Mouse (Mus musculus) adrenal gland, postnatal 10 days (tissue): Measurements from ENCODE around the gene Gm3667. TPM values are rescaled to one million over a fixed set of nuclear protein-coding genes. Genes with fewer than 3 reads are reported as not detected.
A peak's percentile ranks its signal among the peaks of the same experiment; 100 is the strongest.
"Not testable (repeated sequence)": the region's sequence is repeated elsewhere in the genome, so short reads cannot be mapped to it uniquely, and the experiment has no call there.

Experiments used
- DNase-seq: peaks from one replicate; pipeline ENCODE4 v3.0.0; 2021; ENCODE audit warnings: mixed read lengths
- long read RNA-seq, 2 experiments: library from polyadenylated mRNA; stranded (forward); transcript quantifications; one replicate each; pipeline ENCODE4 v2.0.0; 2021
- total RNA-seq, 2 experiments: library from RNA; stranded (reverse); gene quantifications; 2 replicates each; pipeline ENCODE4 v1.2.3; 2021

The Gm3667 gene
- under 1 TPM; 0.33 to 0.54 TPM for total RNA-seq
- long read RNA-seq, experiment 1, result 0 reads
- long read RNA-seq, experiment 2, partial matches to known transcripts, result 0 of 1 reads
- long read RNA-seq, experiment 2, other reads (novel, unspliced or antisense), result 1 of 1 reads

DNA sequence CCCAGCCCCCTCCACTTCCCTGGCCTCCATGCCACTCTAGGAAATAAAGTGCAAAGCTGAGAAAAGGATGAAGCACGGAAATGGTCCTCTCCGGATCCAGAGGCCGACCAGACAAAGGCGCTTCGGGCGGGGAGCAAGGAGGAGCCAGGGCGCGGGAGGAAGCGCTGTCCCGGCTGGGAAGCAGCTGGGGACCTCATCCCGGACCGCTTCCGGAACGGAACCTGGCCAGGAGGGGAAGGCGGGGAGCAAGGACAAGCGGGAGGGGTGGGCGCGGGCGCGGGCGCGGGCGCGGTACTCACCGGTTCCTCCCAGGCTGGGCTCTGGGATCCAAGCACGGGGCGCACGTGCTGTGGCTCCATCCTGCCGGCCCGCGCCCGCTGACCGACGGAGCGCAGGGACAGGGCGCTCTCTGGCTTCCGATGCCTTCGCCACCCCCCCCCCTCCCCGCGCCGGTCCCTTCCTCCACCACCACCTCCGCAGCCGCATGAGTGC is at the start of gene Gm3667:
TSS of gene Gm3667 (minus strand) at position 442 of the 492 bp plus-strand sequence.
- peak; percentile 6 for DNase-seq

- peak; percentile 1 for DNase-seq
These were observed 10.1 kb upstream of the Gm3667 start for GRCm38 (mm10) chr14:6899881-6900280.

DNA sequence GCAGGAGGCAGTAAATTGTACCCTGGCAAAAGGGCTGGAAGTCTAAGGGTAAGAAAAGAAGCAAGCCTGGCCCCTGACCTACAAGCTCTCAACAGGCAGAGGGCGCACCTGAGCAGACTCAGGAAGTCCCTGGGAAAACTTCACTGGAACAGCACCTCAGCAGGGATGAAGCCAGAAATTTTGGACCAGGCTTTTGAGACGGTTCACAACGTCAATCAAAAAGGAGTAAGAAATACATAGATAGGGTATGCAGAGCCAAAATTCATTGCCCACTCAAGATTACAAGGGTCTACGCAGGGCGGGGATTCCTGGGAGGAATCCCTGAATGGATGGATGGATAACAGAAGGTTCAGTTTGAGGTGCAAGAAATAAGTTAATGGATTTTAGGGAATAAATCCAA is 951 bp downstream of the Gm3667 start:
- DNase-seq, result not testable (repeated sequence)

- not testable (repeated sequence) for DNase-seq
These were observed 49.6 kb downstream of the Gm3667 start, which contains the start of gene Gm3642 for GRCm38 (mm10) chr14:6840211-6840610. Gene Gm3642 (minus strand): TSS chr14:6840311.

GRCm38 (mm10) chr14:6823297-6823696 is 66.5 kb downstream of the Gm3667 start:
- DNase-seq, result not testable (repeated sequence)

Other genes with a start within 250 kb of the Gm3667 start
- under 1 TPM in 1 of 2 experiments, not detected in 1; 0.18 TPM for gene Gm10251, start 205.8 kb downstream of the Gm3667 start, total RNA-seq
- gene Gm8050, start 169.7 kb downstream of the Gm3667 start, total RNA-seq, result under 1 TPM in 1 of 2 experiments, not detected in 1; 0.45 TPM
- gene Gm3636, start 147.6 kb downstream of the Gm3667 start, total RNA-seq, result 1 to 10 TPM; 1.3 to 3.8 TPM
- gene Gm8362, start 115.6 kb downstream of the Gm3667 start, total RNA-seq, result under 1 TPM in 1 of 2 experiments, not detected in 1; 0.15 TPM
- gene Gm3642, start 49.7 kb downstream of the Gm3667 start, total RNA-seq, result under 1 TPM in 1 of 2 experiments, not detected in 1; 0.42 TPM
- gene Gm6356, start 83.9 kb upstream of the Gm3667 start, total RNA-seq, result not detected
- under 1 TPM; 0.30 to 0.42 TPM for gene Gm10406, start 137.5 kb upstream of the Gm3667 start, total RNA-seq
- not detected for gene Gm3685, start 155.0 kb upstream of the Gm3667 start, total RNA-seq
- under 1 TPM; 0.27 to 0.42 TPM for gene Gm3696, start 210.7 kb upstream of the Gm3667 start, total RNA-seq
- gene Gm6676, start 235.4 kb upstream of the Gm3667 start, total RNA-seq, result not detected